Mouse (Mus musculus): ENCODE data around the gene Nenf. TPM values are rescaled to one million over a fixed set of nuclear protein-coding genes. Genes with fewer than 3 reads are reported as not detected.

Gene Nenf
- polyA plus RNA-seq, 1 experiment: 38.2 TPM

DNA sequence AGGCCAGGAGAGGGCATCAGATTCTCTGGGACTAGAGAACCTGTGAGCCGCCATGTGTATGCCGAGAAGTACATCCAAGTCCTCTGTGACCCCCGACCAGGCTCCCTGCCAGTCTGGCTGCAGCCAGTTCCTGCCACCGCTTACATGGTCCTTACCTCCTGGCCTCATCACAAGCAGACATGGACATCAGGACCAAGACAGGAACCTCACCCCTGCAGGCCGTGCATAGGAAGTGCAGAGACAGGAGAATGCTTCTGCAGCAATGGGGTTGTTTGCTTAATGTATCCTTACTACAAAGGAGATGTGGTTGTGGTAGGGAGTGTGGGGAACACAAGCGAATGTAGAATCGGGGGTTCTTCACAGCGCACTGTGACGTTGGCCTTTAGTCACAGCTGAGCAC, 11.7 kb downstream of the Nenf start:
- Histone ChIP-seq H3K4me3 (ENCODE audit: control insufficient read depth, low read depth, low read length) (no peak overlapping the region), H3K36me3 (ENCODE audit: control insufficient read depth, insufficient read depth, low read length) (no peaks in the 10 kb centered on the region), H3K4me1 (ENCODE audit: control insufficient read depth, insufficient read depth, low read length) (no peaks in the 10 kb centered on the region), H3K27ac (ENCODE audit: control insufficient read depth, insufficient read depth, low read depth, low read length) (no peak overlapping the region), H3K27me3 (ENCODE audit: control insufficient read depth, insufficient read depth, low read length) (no peaks in the 10 kb centered on the region)
- TF ChIP-seq POLR2A (IDR thresholded peaks at IDR 0.05; ENCODE audit: control insufficient read depth, low read depth, low read length) (no peak), CTCF (IDR thresholded peaks at IDR 0.05; ENCODE audit: control insufficient read depth, insufficient read depth, insufficient replicate concordance, low read depth, low read length) (no peak)

DNA sequence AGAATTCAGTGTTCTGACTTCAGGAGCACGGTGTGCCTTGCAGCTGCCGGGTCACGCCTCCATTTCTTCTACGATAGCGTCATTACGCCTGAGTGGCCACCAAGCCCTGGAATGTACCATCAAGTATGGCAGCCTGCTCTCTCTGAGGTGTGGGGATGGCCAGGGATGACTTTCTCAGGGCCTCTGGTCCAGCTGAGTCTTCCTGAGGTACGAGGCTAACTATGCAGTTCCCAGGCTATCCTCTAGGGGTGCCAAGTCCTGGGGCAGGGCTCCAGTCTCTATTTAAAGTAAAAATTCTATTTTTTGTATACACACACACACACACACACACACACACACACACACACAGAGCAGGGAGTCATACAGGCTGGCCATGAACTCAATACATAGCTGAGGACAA, 12.4 kb downstream of the Nenf start:
- TF ChIP-seq POLR2A (IDR thresholded peaks at IDR 0.05; ENCODE audit: control insufficient read depth, low read depth, low read length) (no peak), CTCF (IDR thresholded peaks at IDR 0.05; ENCODE audit: control insufficient read depth, insufficient read depth, insufficient replicate concordance, low read depth, low read length) (no peak)
- Histone ChIP-seq H3K27me3 (ENCODE audit: control insufficient read depth, insufficient read depth, low read length) (no peaks in the 10 kb centered on the region), H3K4me1 (ENCODE audit: control insufficient read depth, insufficient read depth, low read length) (no peaks in the 10 kb centered on the region), H3K36me3 (ENCODE audit: control insufficient read depth, insufficient read depth, low read length) (no peaks in the 10 kb centered on the region), H3K4me3 (ENCODE audit: control insufficient read depth, low read depth, low read length) (no peak overlapping the region), H3K27ac (ENCODE audit: control insufficient read depth, insufficient read depth, low read depth, low read length) (no peak overlapping the region)

DNA sequence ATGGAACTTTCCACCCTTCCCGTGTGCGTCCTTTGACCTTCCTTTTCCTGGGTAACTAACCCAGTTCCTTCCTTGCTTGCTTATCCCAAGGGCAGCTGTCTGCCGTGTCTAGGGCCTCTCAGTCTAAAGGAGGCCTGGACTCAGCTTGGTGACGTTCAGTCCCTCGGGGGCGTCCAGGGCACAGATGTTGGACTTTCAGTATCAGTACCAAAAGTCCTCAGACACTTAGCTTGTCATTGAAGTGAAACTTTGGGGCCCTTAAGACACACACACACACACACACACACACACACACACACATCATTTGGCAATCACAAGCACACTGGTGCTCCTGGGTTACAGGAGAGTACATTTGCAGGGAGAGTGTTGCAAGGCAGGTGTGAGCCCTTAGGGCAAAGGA, 13.8 kb downstream of the Nenf start:
- TF ChIP-seq CTCF (IDR thresholded peaks at IDR 0.05; ENCODE audit: control insufficient read depth, insufficient read depth, insufficient replicate concordance, low read depth, low read length): no peak
- TF ChIP-seq POLR2A (IDR thresholded peaks at IDR 0.05; ENCODE audit: control insufficient read depth, low read depth, low read length): no peak
- Histone ChIP-seq H3K4me1 (ENCODE audit: control insufficient read depth, insufficient read depth, low read length) (no peaks in the 10 kb centered on the region), H3K27me3 (ENCODE audit: control insufficient read depth, insufficient read depth, low read length) (no peaks in the 10 kb centered on the region), H3K27ac (ENCODE audit: control insufficient read depth, insufficient read depth, low read depth, low read length) (no peak overlapping the region), H3K36me3 (ENCODE audit: control insufficient read depth, insufficient read depth, low read length) (no peaks in the 10 kb centered on the region), H3K4me3 (ENCODE audit: control insufficient read depth, low read depth, low read length) (no peak overlapping the region)

DNA sequence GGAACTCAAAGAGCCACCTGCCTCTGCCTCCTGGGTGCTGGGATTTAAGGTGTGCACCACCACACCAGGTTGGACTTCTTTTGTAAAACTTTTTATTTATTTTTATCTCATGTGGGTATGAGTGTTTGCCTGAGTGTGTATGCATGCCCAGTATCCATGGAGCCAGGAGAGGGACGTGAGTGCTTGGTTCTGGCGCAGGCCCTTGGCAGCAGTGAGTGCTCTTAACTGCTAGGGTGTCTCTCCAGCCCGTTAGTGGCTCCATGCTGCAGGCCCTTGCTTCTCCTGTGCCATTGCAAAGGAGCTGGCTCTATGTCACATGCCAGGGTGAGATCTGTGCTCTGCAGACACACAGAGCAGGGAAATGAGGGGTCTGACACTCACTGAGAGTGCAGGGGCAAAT, 14.3 kb downstream of the Nenf start:
- Histone ChIP-seq H3K27me3 (ENCODE audit: control insufficient read depth, insufficient read depth, low read length) (no peaks in the 10 kb centered on the region), H3K27ac (ENCODE audit: control insufficient read depth, insufficient read depth, low read depth, low read length) (no peak overlapping the region), H3K4me1 (ENCODE audit: control insufficient read depth, insufficient read depth, low read length) (no peaks in the 10 kb centered on the region), H3K4me3 (ENCODE audit: control insufficient read depth, low read depth, low read length) (no peak overlapping the region), H3K36me3 (ENCODE audit: control insufficient read depth, insufficient read depth, low read length) (no peaks in the 10 kb centered on the region)
- TF ChIP-seq CTCF (IDR thresholded peaks at IDR 0.05; ENCODE audit: control insufficient read depth, insufficient read depth, insufficient replicate concordance, low read depth, low read length) (no peak), POLR2A (IDR thresholded peaks at IDR 0.05; ENCODE audit: control insufficient read depth, low read depth, low read length) (no peak)

DNA sequence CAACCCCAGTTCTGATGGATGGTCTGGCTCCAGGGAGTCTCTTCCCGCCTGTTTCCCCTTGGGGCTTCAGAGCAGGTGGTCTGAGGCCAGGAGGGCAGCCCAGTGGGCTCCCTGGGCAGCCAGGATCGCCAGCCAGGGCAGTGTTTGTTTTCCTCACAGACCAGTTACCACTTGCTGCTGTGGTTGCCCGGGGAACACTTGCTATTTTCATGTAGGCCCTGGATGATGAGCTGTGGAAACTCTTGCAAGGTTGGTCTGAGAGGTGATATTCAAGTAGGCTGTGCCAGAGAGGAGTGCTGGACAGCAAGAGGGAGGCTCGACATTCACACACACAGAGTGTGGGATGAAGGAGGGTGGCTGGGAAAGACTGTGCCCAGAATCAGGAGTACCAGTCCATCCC, 16.1 kb downstream of the Nenf start:
- Histone ChIP-seq H3K27ac (ENCODE audit: control insufficient read depth, insufficient read depth, low read depth, low read length) (no peak overlapping the region), H3K4me1 (ENCODE audit: control insufficient read depth, insufficient read depth, low read length) (no peaks in the 10 kb centered on the region)
- TF ChIP-seq CTCF (IDR thresholded peaks at IDR 0.05; ENCODE audit: control insufficient read depth, insufficient read depth, insufficient replicate concordance, low read depth, low read length): no peak
- TF ChIP-seq POLR2A (IDR thresholded peaks at IDR 0.05; ENCODE audit: control insufficient read depth, low read depth, low read length): no peak

DNA sequence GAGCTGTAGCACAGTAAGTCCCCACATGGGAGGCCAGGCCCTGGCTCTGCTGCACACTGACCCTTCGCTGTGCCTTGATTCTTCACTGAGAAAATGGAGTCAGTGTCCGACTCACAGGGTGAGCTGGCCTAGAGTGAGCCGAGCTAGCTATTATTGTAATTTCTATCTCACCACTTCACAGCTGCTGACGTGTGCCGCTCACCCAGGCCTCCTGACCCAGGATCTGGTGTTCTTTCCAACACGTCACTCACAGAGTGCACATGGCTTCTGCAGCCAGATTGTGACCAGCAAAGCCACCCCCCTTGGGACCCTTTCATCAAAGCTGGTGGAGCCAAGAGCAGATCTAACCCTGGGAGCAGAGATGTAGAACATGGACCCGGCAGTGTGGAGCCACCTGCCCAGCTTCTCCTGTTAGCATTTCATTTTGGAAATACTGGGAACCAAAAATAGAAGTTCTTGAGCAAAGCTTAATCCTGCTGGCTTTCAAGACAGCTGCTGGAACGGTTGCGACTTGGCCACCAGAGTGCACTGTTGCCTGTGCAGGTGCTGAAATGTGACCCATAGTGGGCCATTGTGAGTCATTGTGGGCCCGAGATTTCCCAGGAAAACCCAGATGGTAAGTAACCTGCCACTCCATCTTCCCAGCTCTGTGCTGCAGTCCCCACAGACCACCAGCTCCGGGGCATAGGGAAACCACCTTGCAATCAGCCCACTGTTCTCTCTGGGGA, 18.6 kb downstream of the Nenf start:
- Histone ChIP-seq H3K27ac (ENCODE audit: control insufficient read depth, insufficient read depth, low read depth, low read length) (no peak overlapping the region), H3K4me3 (ENCODE audit: control insufficient read depth, low read depth, low read length) (no peak overlapping the region), H3K4me1 (ENCODE audit: control insufficient read depth, insufficient read depth, low read length) (no peaks in the 10 kb centered on the region), H3K27me3 (ENCODE audit: control insufficient read depth, insufficient read depth, low read length) (no peaks in the 10 kb centered on the region), H3K36me3 (ENCODE audit: control insufficient read depth, insufficient read depth, low read length) (no peaks in the 10 kb centered on the region)
- TF ChIP-seq POLR2A (IDR thresholded peaks at IDR 0.05; ENCODE audit: control insufficient read depth, low read depth, low read length) (no peak), CTCF (IDR thresholded peaks at IDR 0.05; ENCODE audit: control insufficient read depth, insufficient read depth, insufficient replicate concordance, low read depth, low read length) (peak; percentile 52; the same call in 1 of the 2 replicates)

More for the DNA sequence above, 16.1 kb downstream of the Nenf start:
- H3K36me3 ChIP-seq (ENCODE audit: control insufficient read depth, insufficient read depth, low read length): no peaks in the 10 kb centered on the region
- H3K27me3 ChIP-seq (ENCODE audit: control insufficient read depth, insufficient read depth, low read length): no peaks in the 10 kb centered on the region
- no peak overlapping the region for H3K4me3 ChIP-seq (ENCODE audit: control insufficient read depth, low read depth, low read length)

DNA sequence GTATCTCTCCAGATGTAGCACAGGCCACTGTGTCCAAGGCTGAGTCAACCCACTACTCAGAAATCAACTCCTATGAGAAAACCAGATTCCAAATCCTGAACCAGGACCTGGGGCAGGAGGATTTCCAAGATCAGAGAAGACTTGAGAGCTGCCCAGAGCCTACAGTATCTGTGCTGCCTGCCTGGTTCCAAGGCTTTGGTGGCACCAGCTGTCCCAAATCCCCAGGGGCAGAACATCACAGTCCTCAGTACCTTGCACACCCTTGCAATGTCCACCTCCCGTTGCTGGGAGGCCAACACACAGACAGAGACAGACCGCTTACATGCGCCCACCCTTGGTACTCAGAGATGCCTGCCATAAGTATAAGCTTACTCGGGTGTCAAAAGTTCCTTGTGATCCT, 19.7 kb downstream of the Nenf start:
- no peak overlapping the region for H3K4me3 ChIP-seq (ENCODE audit: control insufficient read depth, low read depth, low read length)
- no peaks in the 10 kb centered on the region for H3K27me3 ChIP-seq (ENCODE audit: control insufficient read depth, insufficient read depth, low read length)
- H3K4me1 ChIP-seq (ENCODE audit: control insufficient read depth, insufficient read depth, low read length): no peaks in the 10 kb centered on the region
- TF ChIP-seq CTCF (IDR thresholded peaks at IDR 0.05; ENCODE audit: control insufficient read depth, insufficient read depth, insufficient replicate concordance, low read depth, low read length): no peak
- TF ChIP-seq POLR2A (IDR thresholded peaks at IDR 0.05; ENCODE audit: control insufficient read depth, low read depth, low read length): no peak
- H3K27ac ChIP-seq (ENCODE audit: control insufficient read depth, insufficient read depth, low read depth, low read length): no peak overlapping the region
- no peaks in the 10 kb centered on the region for H3K36me3 ChIP-seq (ENCODE audit: control insufficient read depth, insufficient read depth, low read length)
